Mouse (Mus musculus) right cerebral cortex, adult 2 months (tissue): ENCODE data around the gene Efcc1.
"Not testable (repeated sequence)": the region's sequence is repeated elsewhere in the genome, so short reads cannot be mapped to it uniquely, and the experiment has no call there.

Source experiments
- DNase-seq, 2 experiments: peaks; one replicate each; pipeline ENCODE4 v3.0.0; 2021 to 2022; ENCODE audit warnings: low spot score in 2 of 2

Efcc1 gene

GRCm38 (mm10) chr6:87743281-87743680 is 12.6 kb downstream of the Efcc1 start:
- no peak for DNase-seq

GRCm38 (mm10) chr6:87744632-87745031 is 14.0 kb downstream of the Efcc1 start:
- no peak for DNase-seq

- no peak for DNase-seq
These were observed 14.6 kb downstream of the Efcc1 start for GRCm38 (mm10) chr6:87745301-87745700.

GRCm38 (mm10) chr6:87746059-87746458 is 15.4 kb downstream of the Efcc1 start:
- no peak for DNase-seq

- no peak for DNase-seq
These were observed 16.2 kb downstream of the Efcc1 start for GRCm38 (mm10) chr6:87746849-87747248.

GRCm38 (mm10) chr6:87748078-87748477 is 17.4 kb downstream of the Efcc1 start:
- no peak for DNase-seq

- DNase-seq, result no peak
These were observed 17.9 kb downstream of the Efcc1 start for GRCm38 (mm10) chr6:87748531-87748930.

GRCm38 (mm10) chr6:87750184-87750910 is 19.7 kb downstream of the Efcc1 start:
- no peak for DNase-seq

GRCm38 (mm10) chr6:87751574-87751973 is 20.9 kb downstream of the Efcc1 start:
- DNase-seq, result no peak

GRCm38 (mm10) chr6:87755196-87755595 is 24.5 kb downstream of the Efcc1 start:
- no peak for DNase-seq

GRCm38 (mm10) chr6:87756896-87757295 is 26.2 kb downstream of the Efcc1 start:
- DNase-seq, result no peak

- DNase-seq, result no peak
These were observed 28.7 kb downstream of the Efcc1 start for GRCm38 (mm10) chr6:87759404-87759803.

GRCm38 (mm10) chr6:87759850-87760249 is 29.2 kb downstream of the Efcc1 start:
- no peak for DNase-seq

- no peak for DNase-seq
These were observed 31.5 kb downstream of the Efcc1 start for GRCm38 (mm10) chr6:87762161-87762560.

- DNase-seq, result no peak
These were observed 33.0 kb downstream of the Efcc1 start for GRCm38 (mm10) chr6:87763376-87764280.

- DNase-seq, result not testable (repeated sequence)
These were observed 33.6 kb downstream of the Efcc1 start for GRCm38 (mm10) chr6:87764296-87764695.

GRCm38 (mm10) chr6:87770626-87771025 is 40.0 kb downstream of the Efcc1 start:
- DNase-seq, result no peak

GRCm38 (mm10) chr6:87774466-87774865 is 43.8 kb downstream of the Efcc1 start:
- DNase-seq, result no peak

- DNase-seq, result no peak
These were observed 44.2 kb downstream of the Efcc1 start for GRCm38 (mm10) chr6:87774909-87775308.

GRCm38 (mm10) chr6:87775588-87776245 is 45.0 kb downstream of the Efcc1 start:
- no peak for DNase-seq

- DNase-seq, result no peak
These were observed 46.0 kb downstream of the Efcc1 start for GRCm38 (mm10) chr6:87776663-87777062.

- no peak for DNase-seq
These were observed 47.2 kb downstream of the Efcc1 start, which contains the start of gene Gp9 for GRCm38 (mm10) chr6:87777842-87778241. Gp9 (plus strand) TSS chr6:87778072.
